Mouse (Mus musculus) testis, adult 2 months (tissue): Measurements from ENCODE around the gene Ulk4.

ENCODE experiments used
- CTCF ChIP-seq: fragments of 200-500 bp; IDR thresholded peaks from 2 replicates; pipeline ENCODE4 v1.5.1; 2012; ENCODE audit warnings: low read depth, mild to moderate bottlenecking, inconsistent platforms, low read length, moderate library complexity; ENCODE audit not compliant: control insufficient read depth, insufficient read depth, insufficient replicate concordance
- POLR2A ChIP-seq: fragments of 200-500 bp; IDR thresholded peaks from 2 replicates; pipeline ENCODE4 v1.6.1; 2012; ENCODE audit warnings: low read depth, mild to moderate bottlenecking, inconsistent platforms, low read length, moderate library complexity; ENCODE audit not compliant: control insufficient read depth

DNA sequence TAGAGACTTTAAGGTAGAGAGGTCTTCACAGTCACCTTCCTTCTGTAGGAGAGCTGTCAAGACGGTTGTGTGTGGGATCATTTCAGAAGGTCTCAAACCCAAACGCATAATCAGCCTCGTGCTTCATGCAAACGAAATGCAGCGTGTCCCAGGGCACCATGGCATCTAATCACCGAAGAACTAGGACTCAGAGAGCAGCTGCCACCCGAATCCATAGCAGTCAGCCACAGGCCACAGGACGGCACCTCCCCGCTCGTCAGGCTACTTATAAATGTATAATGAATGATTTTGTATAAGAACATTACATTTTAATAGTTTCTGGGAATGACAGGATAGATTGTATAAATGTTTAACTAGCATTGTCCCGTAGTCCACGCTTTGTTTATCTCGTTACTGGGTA, 257.1 kb downstream of the Ulk4 start:
- TF ChIP-seq CTCF (no peak), POLR2A (no peak)
